Mouse (Mus musculus) stomach, postnatal 0 days (tissue): ENCODE measurements around the gene Olfr804.

ENCODE experiments used
- CTCF ChIP-seq: IDR thresholded peaks from 2 replicates; pipeline ENCODE4 v1.5.1; 2016; ENCODE audit warnings: antibody characterized with exemption, low read depth, mild to moderate bottlenecking, moderate library complexity
- EP300 ChIP-seq: optimal IDR thresholded peaks from 2 replicates; pipeline ENCODE3; 2016; ENCODE audit warnings: antibody characterized with exemption

GRCm38 (mm10) chr10:129694186-129694585 lies 8.8 kb upstream of the Olfr804 start, which contains the start of gene Olfr803:
- TF ChIP-seq EP300 (no peak), CTCF (no peak)
